Mouse (Mus musculus): Measurements from ENCODE around the gene Ankrd23.
A peak's percentile ranks its signal among the peaks of the same experiment; 100 is the strongest.
"Not testable (repeated sequence)": the region's sequence is repeated elsewhere in the genome, so short reads cannot be mapped to it uniquely, and the experiment has no call there.

Gene Ankrd23

GRCm38 (mm10) chr1:36536783-36537182 is at the start of gene Ankrd23:
TSS of gene Ankrd23 (minus strand) at chr1:36536883.
- DNase-seq (ENCODE audit: low read depth, low spot score), result not testable (repeated sequence)

- DNase-seq (ENCODE audit: low read depth, low spot score), result no peak
Measured at GRCm38 (mm10) chr1:36586288-36586687, 49.6 kb upstream of the Ankrd23 start.

GRCm38 (mm10) chr1:36583408-36584116 is 46.9 kb upstream of the Ankrd23 start:
- DNase-seq (ENCODE audit: low read depth, low spot score), result no peak

- no peak for DNase-seq (ENCODE audit: low read depth, low spot score)
Measured at GRCm38 (mm10) chr1:36582211-36582610, 45.5 kb upstream of the Ankrd23 start.

- DNase-seq (ENCODE audit: low read depth, low spot score), result no peak
Measured at GRCm38 (mm10) chr1:36581260-36581659, 44.6 kb upstream of the Ankrd23 start.

- peak; percentile 57 for DNase-seq (ENCODE audit: low read depth, low spot score)
Measured at GRCm38 (mm10) chr1:36580384-36581207, 43.9 kb upstream of the Ankrd23 start.

- DNase-seq (ENCODE audit: low read depth, low spot score), result no peak
Measured at GRCm38 (mm10) chr1:36579974-36580383, 43.3 kb upstream of the Ankrd23 start.

- no peak for DNase-seq (ENCODE audit: low read depth, low spot score)
Measured at GRCm38 (mm10) chr1:36576991-36577675, 40.5 kb upstream of the Ankrd23 start.

- no peak for DNase-seq (ENCODE audit: low read depth, low spot score)
Measured at GRCm38 (mm10) chr1:36575347-36575746, 38.7 kb upstream of the Ankrd23 start.

- DNase-seq (ENCODE audit: low read depth, low spot score), result no peak
Measured at GRCm38 (mm10) chr1:36574196-36574955, 37.7 kb upstream of the Ankrd23 start.

- DNase-seq (ENCODE audit: low read depth, low spot score), result no peak
Measured at GRCm38 (mm10) chr1:36573524-36573923, 36.8 kb upstream of the Ankrd23 start.

- DNase-seq (ENCODE audit: low read depth, low spot score), result no peak
Measured at GRCm38 (mm10) chr1:36572709-36573108, 36.0 kb upstream of the Ankrd23 start.

GRCm38 (mm10) chr1:36572140-36572700 is 35.5 kb upstream of the Ankrd23 start:
- no peak for DNase-seq (ENCODE audit: low read depth, low spot score)

- no peak for DNase-seq (ENCODE audit: low read depth, low spot score)
Measured at GRCm38 (mm10) chr1:36571627-36572026, 34.9 kb upstream of the Ankrd23 start.

- DNase-seq (ENCODE audit: low read depth, low spot score), result no peak
Measured at GRCm38 (mm10) chr1:36570320-36570719, 33.6 kb upstream of the Ankrd23 start.

GRCm38 (mm10) chr1:36569694-36570276 is 33.1 kb upstream of the Ankrd23 start:
- no peak for DNase-seq (ENCODE audit: low read depth, low spot score)

- no peak for DNase-seq (ENCODE audit: low read depth, low spot score)
Measured at GRCm38 (mm10) chr1:36568776-36569175, 32.1 kb upstream of the Ankrd23 start.

GRCm38 (mm10) chr1:36567818-36568603 is 31.3 kb upstream of the Ankrd23 start:
- no peak for DNase-seq (ENCODE audit: low read depth, low spot score)

- no peak for DNase-seq (ENCODE audit: low read depth, low spot score)
Measured at GRCm38 (mm10) chr1:36566425-36566824, 29.7 kb upstream of the Ankrd23 start.

- DNase-seq (ENCODE audit: low read depth, low spot score), result no peak
Measured at GRCm38 (mm10) chr1:36564101-36564500, 27.4 kb upstream of the Ankrd23 start.
